Mouse (Mus musculus) brown adipose tissue, adult 24 weeks (tissue): ENCODE data around the gene Ccnyl1. TPM values are rescaled to one million over a fixed set of nuclear protein-coding genes. Genes with fewer than 3 reads are reported as not detected.
"Not testable (repeated sequence)": the region's sequence is repeated elsewhere in the genome, so short reads cannot be mapped to it uniquely, and the experiment has no call there.

Experiments used
- H3K27ac ChIP-seq: fragments of 200-500 bp; replicated peaks from 2 replicates; pipeline ENCODE4 v1.5.1; 2012; ENCODE audit warnings: low read depth, mild to moderate bottlenecking, low read length
- H3K4me1 ChIP-seq: fragments of 200-500 bp; 2 replicates; pipeline ENCODE4 v1.6.1; 2012; ENCODE audit warnings: low read length, mixed read lengths; ENCODE audit not compliant: control insufficient read depth, insufficient read depth, insufficient read length
- H3K4me3 ChIP-seq: fragments of 200-500 bp; 2 replicates; pipeline ENCODE4 v1.5.1; 2012; ENCODE audit warnings: low read depth, mild to moderate bottlenecking, low read length, moderate library complexity; ENCODE audit not compliant: insufficient read depth
- polyA plus RNA-seq: library from polyadenylated mRNA; stranded (reverse); fragments of >200 nt; gene quantifications from 2 replicates; pipeline ENCODE4 v1.2.4, GENCODE M21; 2012; ENCODE audit not compliant: missing spikeins, insufficient read depth, insufficient read length

Ccnyl1 gene
- polyA plus RNA-seq: 10.1 and 10.9 TPM in 2 replicates

GRCm38 (mm10) chr1:64690213-64691013 is at the start of gene Ccnyl1:
Gene Ccnyl1 (plus strand): TSS chr1:64690455.
- Histone ChIP-seq H3K27ac (peak within 1 kb of the TSS; percentile 71), H3K4me1 (peaks cover 4% of the 10 kb centered on the region; the same call in 1 of the 2 replicates), H3K4me3 (peak within 1 kb of the TSS; percentile 90)

GRCm38 (mm10) chr1:64641069-64641468 is 49.2 kb upstream of the Ccnyl1 start:
- no peaks in the 10 kb centered on the region for H3K4me1 ChIP-seq

GRCm38 (mm10) chr1:64642541-64642940 is 47.7 kb upstream of the Ccnyl1 start:
- not testable (repeated sequence) for H3K27ac ChIP-seq, H3K4me1 ChIP-seq, H3K4me3 ChIP-seq

More at GRCm38 (mm10) chr1:64641069-64641468, 49.2 kb upstream of the Ccnyl1 start:
- Histone ChIP-seq H3K27ac (no peak overlapping the region), H3K4me3 (no peak overlapping the region)

- Histone ChIP-seq H3K27ac (no peak overlapping the region), H3K4me1 (no peaks in the 10 kb centered on the region), H3K4me3 (no peak overlapping the region)
Measured at GRCm38 (mm10) chr1:64644513-64644912, 45.7 kb upstream of the Ccnyl1 start.

GRCm38 (mm10) chr1:64649362-64650124 is 40.7 kb upstream of the Ccnyl1 start:
- Histone ChIP-seq H3K27ac (no peak overlapping the region), H3K4me1 (no peaks in the 10 kb centered on the region), H3K4me3 (no peak overlapping the region)

- no peaks in the 10 kb centered on the region for H3K4me1 ChIP-seq
- no peak overlapping the region for H3K4me3 ChIP-seq
- H3K27ac ChIP-seq: no peak overlapping the region
Measured at GRCm38 (mm10) chr1:64653701-64654100, 36.6 kb upstream of the Ccnyl1 start.

GRCm38 (mm10) chr1:64655415-64655814 is 34.8 kb upstream of the Ccnyl1 start:
- Histone ChIP-seq H3K27ac (no peak overlapping the region), H3K4me1 (0 out of 2 replicates have a peak, but pooled peaks cover 2% of the 10 kb centered on the region), H3K4me3 (no peak overlapping the region)

GRCm38 (mm10) chr1:64656423-64657129 is 33.7 kb upstream of the Ccnyl1 start:
- Histone ChIP-seq H3K4me3 (no peak overlapping the region), H3K27ac (no peak overlapping the region), H3K4me1 (0 out of 2 replicates have a peak, but pooled peaks cover 2% of the 10 kb centered on the region)

GRCm38 (mm10) chr1:64658876-64659275 is 31.4 kb upstream of the Ccnyl1 start:
- peak overlapping the region; percentile 45 for H3K4me3 ChIP-seq

GRCm38 (mm10) chr1:64667111-64667633 is 23.1 kb upstream of the Ccnyl1 start:
- H3K4me3 ChIP-seq: no peak overlapping the region

More at GRCm38 (mm10) chr1:64658876-64659275, 31.4 kb upstream of the Ccnyl1 start:
- H3K4me1 ChIP-seq: 0 out of 2 replicates have a peak, but pooled peaks cover 2% of the 10 kb centered on the region
- H3K27ac ChIP-seq: peak overlapping the region; percentile 85

GRCm38 (mm10) chr1:64669451-64669850 is 20.8 kb upstream of the Ccnyl1 start:
- Histone ChIP-seq H3K27ac (no peak overlapping the region), H3K4me3 (no peak overlapping the region)

More at GRCm38 (mm10) chr1:64667111-64667633, 23.1 kb upstream of the Ccnyl1 start:
- Histone ChIP-seq H3K27ac (no peak overlapping the region), H3K4me1 (no peaks in the 10 kb centered on the region)

GRCm38 (mm10) chr1:64673931-64674330 is 16.3 kb upstream of the Ccnyl1 start:
- Histone ChIP-seq H3K4me1 (no peaks in the 10 kb centered on the region), H3K27ac (no peak overlapping the region), H3K4me3 (no peak overlapping the region)

More at GRCm38 (mm10) chr1:64669451-64669850, 20.8 kb upstream of the Ccnyl1 start:
- H3K4me1 ChIP-seq: no peaks in the 10 kb centered on the region

- no peak overlapping the region for H3K27ac ChIP-seq
Measured at GRCm38 (mm10) chr1:64676060-64676839, 14.0 kb upstream of the Ccnyl1 start.

GRCm38 (mm10) chr1:64681499-64681898 is 8.8 kb upstream of the Ccnyl1 start:
- Histone ChIP-seq H3K27ac (no peak overlapping the region), H3K4me3 (no peak overlapping the region)

More at GRCm38 (mm10) chr1:64676060-64676839, 14.0 kb upstream of the Ccnyl1 start:
- H3K4me3 ChIP-seq: no peak overlapping the region
- H3K4me1 ChIP-seq: no peaks in the 10 kb centered on the region

More at GRCm38 (mm10) chr1:64681499-64681898, 8.8 kb upstream of the Ccnyl1 start:
- H3K4me1 ChIP-seq: no peaks in the 10 kb centered on the region
